Mouse (Mus musculus) gastrocnemius, postnatal 4 days (tissue): ENCODE results near the gene Spin1. TPM values are rescaled to one million over a fixed set of nuclear protein-coding genes. Genes with fewer than 3 reads are reported as not detected.
"Not testable (repeated sequence)": the region's sequence is repeated elsewhere in the genome, so short reads cannot be mapped to it uniquely, and the experiment has no call there.

ENCODE experiments used
- DNase-seq, 2 experiments: peaks; one replicate each; pipeline ENCODE4 v3.0.0; 2021 to 2022; ENCODE audit warnings: low spot score in 2 of 2, mixed read lengths in 2 of 2
- long read RNA-seq, 2 experiments: library from polyadenylated mRNA; stranded (forward); transcript quantifications; one replicate each; pipeline ENCODE4 v2.0.0; 2021
- total RNA-seq, 2 experiments: library from RNA; stranded (reverse); gene quantifications; 2 replicates each; pipeline ENCODE4 v1.2.3; 2021

Gene Spin1
- total RNA-seq = 10 to 100 TPM; 52.2 to 53.9 TPM
- long read RNA-seq, experiment 1, full-length matches to known transcripts = 40 of 61 reads
- long read RNA-seq, experiment 1, partial matches to known transcripts = 9 of 61 reads
- long read RNA-seq, experiment 1, other reads (novel, unspliced or antisense) = 12 of 61 reads
- long read RNA-seq, experiment 2, full-length matches to known transcripts = 49 of 79 reads
- long read RNA-seq, experiment 2, partial matches to known transcripts = 2 of 79 reads
- long read RNA-seq, experiment 2, other reads (novel, unspliced or antisense) = 28 of 79 reads

GRCm38 (mm10) chr13:51100233-51101015 lies at the start of gene Spin1:
Gene Spin1 (plus strand): TSS chr13:51100880.
- peak; percentile 77 to 81 for DNase-seq

GRCm38 (mm10) chr13:51051016-51051415 lies 49.7 kb upstream of the Spin1 start:
- peak in 1 of 2 experiments; percentile 11 for DNase-seq

GRCm38 (mm10) chr13:51052408-51052807 lies 48.3 kb upstream of the Spin1 start:
- peak in 1 of 2 experiments; percentile 2 for DNase-seq

GRCm38 (mm10) chr13:51063024-51063423 lies 37.7 kb upstream of the Spin1 start:
- DNase-seq = no peak

- no peak for DNase-seq
These were observed 37.0 kb upstream of the Spin1 start for GRCm38 (mm10) chr13:51063721-51064120.

GRCm38 (mm10) chr13:51064429-51064828 lies 36.3 kb upstream of the Spin1 start:
- no peak for DNase-seq

GRCm38 (mm10) chr13:51071063-51071680 lies 29.5 kb upstream of the Spin1 start:
- no peak for DNase-seq

GRCm38 (mm10) chr13:51071763-51072276 lies 28.9 kb upstream of the Spin1 start:
- DNase-seq = no peak

GRCm38 (mm10) chr13:51072917-51073843 lies 27.5 kb upstream of the Spin1 start:
- DNase-seq = no peak

- no peak for DNase-seq
These were observed 26.5 kb upstream of the Spin1 start for GRCm38 (mm10) chr13:51074081-51074680.

- DNase-seq = not testable (repeated sequence)
These were observed 24.5 kb upstream of the Spin1 start for GRCm38 (mm10) chr13:51076191-51076590.

- not testable (repeated sequence) for DNase-seq
These were observed 22.1 kb upstream of the Spin1 start for GRCm38 (mm10) chr13:51078586-51078985.

GRCm38 (mm10) chr13:51080801-51081200 lies 19.9 kb upstream of the Spin1 start:
- no peak for DNase-seq

- peak in 1 of 2 experiments; percentile 27 for DNase-seq
These were observed 16.4 kb upstream of the Spin1 start for GRCm38 (mm10) chr13:51084241-51084640.

- DNase-seq = no peak
These were observed 14.7 kb upstream of the Spin1 start for GRCm38 (mm10) chr13:51085941-51086340.

GRCm38 (mm10) chr13:51087253-51087652 lies 13.4 kb upstream of the Spin1 start:
- no peak for DNase-seq

GRCm38 (mm10) chr13:51088207-51088606 lies 12.5 kb upstream of the Spin1 start:
- DNase-seq = no peak

- DNase-seq = no peak
These were observed 11.6 kb upstream of the Spin1 start for GRCm38 (mm10) chr13:51089058-51089457.

- no peak for DNase-seq
These were observed 10.5 kb upstream of the Spin1 start for GRCm38 (mm10) chr13:51090105-51090661.

GRCm38 (mm10) chr13:51093430-51093829 lies 7.2 kb upstream of the Spin1 start:
- DNase-seq = no peak
